Mouse (Mus musculus) forebrain, postnatal 0 days (tissue): ENCODE results near the gene Klhl32. TPM values are rescaled to one million over a fixed set of nuclear protein-coding genes. Genes with fewer than 3 reads are reported as not detected.

Experiments used
- ATAC-seq: fragments of 200-750 bp; cut with Nextera tagmentation; 2 replicates; pipeline ENCODE4 v1.8.0; 2017; ENCODE audit warnings: mild to moderate bottlenecking, moderate library complexity
- DNase-seq: peaks from one replicate; pipeline ENCODE4 v3.0.0-alpha.2; 2015
- H3K27ac ChIP-seq: fragments of 300-500 bp; sonication (generic); 2 replicates; pipeline ENCODE4 v1.5.1; 2014; ENCODE audit warnings: low read depth, mild to moderate bottlenecking, antibody characterized with exemption, low read length, moderate library complexity, mixed read lengths
- H3K27me3 ChIP-seq: fragments of 300-500 bp; sonication (generic); 2 replicates; pipeline ENCODE4 v1.6.1; 2014; ENCODE audit warnings: mild to moderate bottlenecking, low read length, mixed read lengths; ENCODE audit not compliant: insufficient read depth
- H3K36me3 ChIP-seq: fragments of 300-500 bp; sonication (generic); 2 replicates; pipeline ENCODE4 v1.6.1; 2014; ENCODE audit warnings: mild to moderate bottlenecking, moderate library complexity; ENCODE audit not compliant: insufficient read depth
- H3K4me1 ChIP-seq: fragments of 300-500 bp; sonication (generic); 2 replicates; pipeline ENCODE4 v1.6.1; 2014; ENCODE audit warnings: antibody characterized with exemption; ENCODE audit not compliant: insufficient read depth
- H3K4me2 ChIP-seq: fragments of 300-500 bp; sonication (generic); 2 replicates; pipeline ENCODE4 v1.6.1; 2014; ENCODE audit warnings: low read depth, mild to moderate bottlenecking, moderate library complexity
- H3K4me3 ChIP-seq: fragments of 300-500 bp; sonication (generic); 2 replicates; pipeline ENCODE4 v1.5.1; 2014; ENCODE audit warnings: low read depth, low read length, mixed read lengths
- H3K9ac ChIP-seq: fragments of 300-500 bp; sonication (generic); 2 replicates; pipeline ENCODE4 v1.6.1; 2014; ENCODE audit warnings: mild to moderate bottlenecking
- H3K9me3 ChIP-seq: fragments of 300-500 bp; sonication (generic); 2 replicates; pipeline ENCODE4 v1.6.1; 2016; ENCODE audit warnings: low read length
- CTCF ChIP-seq: sonication (generic); IDR thresholded peaks from 2 replicates; pipeline ENCODE4 v1.5.1; 2016; ENCODE audit warnings: antibody characterized with exemption, control low read depth, low read depth
- WGBS: fragments of 180-500 bp; shearing (Covaris S2); extraction: QIAGEN DNeasy Blood & Tissue Kit; methylation state at CpG from one replicate; pipeline ENCODE4 v1.1.7; 2014; 5-methylcytosine and 5-hydroxymethylcytosine counted together
- polyA plus RNA-seq: library from polyadenylated mRNA; unstranded; fragments of >200 nt; fragmentation: Nextera tagmentation; extraction: Ambion mirVana; gene quantifications from 2 replicates; pipeline ENCODE4 v1.2.1, GENCODE M21; 2015
- total RNA-seq: library from RNA; depleted of rRNA; stranded (reverse); fragments of >200 nt; gene quantifications from 2 replicates; pipeline ENCODE4 v1.2.3, GENCODE M21; 2014

The Klhl32 gene
- total and polyA plus RNA-seq, 2 experiments from 2014 or later, result 18.8 to 29.6 TPM

GRCm38 (mm10) chr4:24785757-24786532 is 65.0 kb downstream of the Klhl32 start:
- H3K9ac ChIP-seq, result no peak overlapping the region
- no peaks in the 10 kb centered on the region for H3K27me3 ChIP-seq
- ATAC-seq, result no peak
- H3K4me3 ChIP-seq, result no peak overlapping the region
- no peaks in the 10 kb centered on the region for H3K36me3 ChIP-seq
- DNase-seq, result no peak
- no peak for TF ChIP-seq CTCF
- WGBS, result 65% methylated on average over 7 of the region's 7 CpGs
- no peaks in the 10 kb centered on the region for H3K9me3 ChIP-seq
- no peak overlapping the region for H3K4me2 ChIP-seq
- no peaks in the 10 kb centered on the region for H3K4me1 ChIP-seq
- no peak overlapping the region for H3K27ac ChIP-seq

- Histone ChIP-seq H3K4me1 (0 out of 2 replicates have a peak, but pooled peaks cover 2% of the 10 kb centered on the region), H3K9me3 (no peaks in the 10 kb centered on the region), H3K4me2 (no peak overlapping the region), H3K4me3 (no peak overlapping the region), H3K36me3 (no peaks in the 10 kb centered on the region), H3K27ac (no peak overlapping the region), H3K27me3 (no peaks in the 10 kb centered on the region), H3K9ac (no peak overlapping the region)
- DNase-seq, result no peak
- 90% methylated on average over 2 of the region's 2 CpGs for WGBS
- no peak for ATAC-seq
- no peak for TF ChIP-seq CTCF
These were observed 85.0 kb downstream of the Klhl32 start for GRCm38 (mm10) chr4:24765919-24766318.

DNA sequence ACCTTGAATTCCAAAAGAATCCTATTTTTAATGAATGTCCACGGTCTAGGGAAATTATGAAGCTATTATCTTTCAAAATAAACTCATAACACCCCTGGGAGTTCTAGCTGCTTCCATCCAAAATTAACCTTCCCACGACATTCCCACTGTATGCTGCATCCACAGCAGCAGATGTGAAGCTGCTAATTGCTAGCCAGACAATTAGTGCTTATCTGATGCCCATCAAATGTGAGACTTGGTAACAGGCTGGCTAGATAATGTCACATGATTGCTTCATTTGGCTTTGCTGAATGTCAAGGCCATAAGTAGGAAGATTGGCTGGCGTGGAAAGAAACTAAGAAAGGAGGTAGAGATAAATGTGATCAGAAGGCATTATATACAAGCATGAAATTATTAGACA is 85.5 kb downstream of the Klhl32 start:
- no peak overlapping the region for H3K27ac ChIP-seq
- no peak for DNase-seq
- no peak overlapping the region for H3K4me3 ChIP-seq
- peak; percentile 43; the same call in 1 of the 2 replicates for ATAC-seq
- H3K36me3 ChIP-seq, result no peaks in the 10 kb centered on the region
- WGBS, result 45% methylated on average over 3 of the region's 3 CpGs
- H3K4me1 ChIP-seq, result 0 out of 2 replicates have a peak, but pooled peaks cover 2% of the 10 kb centered on the region
- TF ChIP-seq CTCF, result no peak
- no peaks in the 10 kb centered on the region for H3K27me3 ChIP-seq
- H3K4me2 ChIP-seq, result no peak overlapping the region
- H3K9ac ChIP-seq, result no peak overlapping the region
- no peaks in the 10 kb centered on the region for H3K9me3 ChIP-seq

DNA sequence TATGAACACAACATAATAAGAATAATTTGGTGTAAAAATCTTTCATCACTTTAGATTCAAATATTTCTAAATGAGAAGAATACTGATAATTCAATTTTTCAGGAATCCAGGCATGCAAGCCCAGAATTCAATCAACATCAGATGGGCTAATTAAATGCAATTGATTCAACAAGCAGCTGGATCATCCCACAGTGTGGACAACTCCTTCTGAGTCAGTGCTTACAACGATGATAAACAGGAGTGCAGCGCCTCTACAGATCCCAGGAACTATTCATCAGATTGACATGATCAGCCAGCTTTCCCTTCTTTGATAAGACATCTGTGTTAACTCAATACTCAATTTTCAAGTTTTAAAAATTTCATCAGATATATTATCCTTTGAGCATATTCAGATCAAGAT is 86.4 kb downstream of the Klhl32 start:
- no peak for DNase-seq
- no peak for TF ChIP-seq CTCF
- peak; percentile 40; the same call in 1 of the 2 replicates for ATAC-seq
- Histone ChIP-seq H3K9me3 (no peaks in the 10 kb centered on the region), H3K4me3 (no peak overlapping the region), H3K27ac (no peak overlapping the region), H3K4me2 (no peak overlapping the region), H3K9ac (no peak overlapping the region), H3K4me1 (0 out of 2 replicates have a peak, but pooled peaks cover 2% of the 10 kb centered on the region), H3K36me3 (no peaks in the 10 kb centered on the region), H3K27me3 (no peaks in the 10 kb centered on the region)
- WGBS, result 73% methylated on average over 2 of the region's 2 CpGs

GRCm38 (mm10) chr4:24763451-24763850 is 87.5 kb downstream of the Klhl32 start:
- no peak for DNase-seq
- H3K9me3 ChIP-seq, result no peaks in the 10 kb centered on the region
- no peak for TF ChIP-seq CTCF
- H3K4me3 ChIP-seq, result no peak overlapping the region
- H3K4me2 ChIP-seq, result no peak overlapping the region
- 89% methylated on average over 4 of the region's 4 CpGs for WGBS
- H3K4me1 ChIP-seq, result 0 out of 2 replicates have a peak, but pooled peaks cover 2% of the 10 kb centered on the region
- no peaks in the 10 kb centered on the region for H3K36me3 ChIP-seq
- ATAC-seq, result no peak
- H3K27ac ChIP-seq, result no peak overlapping the region
- H3K9ac ChIP-seq, result no peak overlapping the region
- H3K27me3 ChIP-seq, result no peaks in the 10 kb centered on the region

DNA sequence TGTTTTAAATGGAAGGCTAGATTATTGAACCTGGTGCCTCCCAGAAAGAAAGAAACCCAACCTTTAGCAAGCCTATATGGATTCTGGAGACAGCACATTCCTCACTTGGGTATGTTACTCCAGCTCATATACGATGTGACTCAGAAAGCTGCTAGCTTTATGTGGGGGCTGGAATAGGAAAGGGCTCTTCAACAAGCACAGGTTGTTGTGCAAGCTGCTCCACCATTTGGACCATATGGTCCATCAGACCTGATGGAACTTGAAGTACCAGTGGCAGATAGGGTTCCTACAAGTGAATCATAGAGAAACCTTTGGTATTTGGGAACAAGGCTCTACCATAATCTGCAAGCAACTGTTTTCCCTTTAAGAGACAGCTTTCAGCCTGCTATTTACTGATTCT is 92.0 kb downstream of the Klhl32 start:
- Histone ChIP-seq H3K27ac (no peak overlapping the region), H3K4me3 (no peak overlapping the region), H3K9me3 (no peaks in the 10 kb centered on the region), H3K9ac (no peak overlapping the region), H3K4me1 (no peaks in the 10 kb centered on the region), H3K27me3 (no peaks in the 10 kb centered on the region), H3K4me2 (no peak overlapping the region), H3K36me3 (no peaks in the 10 kb centered on the region)
- ATAC-seq, result no peak
- DNase-seq, result no peak
- 74% methylated on average over 1 of the region's 1 CpGs for WGBS
- TF ChIP-seq CTCF, result no peak

- Histone ChIP-seq H3K27ac (no peak overlapping the region), H3K36me3 (no peaks in the 10 kb centered on the region), H3K4me2 (no peak overlapping the region), H3K9ac (no peak overlapping the region), H3K9me3 (no peaks in the 10 kb centered on the region), H3K4me1 (no peaks in the 10 kb centered on the region), H3K27me3 (no peaks in the 10 kb centered on the region), H3K4me3 (no peak overlapping the region)
- 63% methylated on average over 8 of the region's 8 CpGs for WGBS
- no peak for TF ChIP-seq CTCF
- ATAC-seq, result peak; percentile 96
- DNase-seq, result peak; percentile 73
These were observed 98.3 kb downstream of the Klhl32 start for GRCm38 (mm10) chr4:24752517-24753208.
